Mouse (Mus musculus) testis, adult 2 months (tissue): ENCODE results near the gene Slc22a2. TPM values are rescaled to one million over a fixed set of nuclear protein-coding genes. Genes with fewer than 3 reads are reported as not detected.
"Not testable (repeated sequence)": the region's sequence is repeated elsewhere in the genome, so short reads cannot be mapped to it uniquely, and the experiment has no call there.

ENCODE experiments used
- H3K27ac ChIP-seq: fragments of 200-500 bp; 2 replicates; pipeline ENCODE4 v1.5.1; 2012; ENCODE audit warnings: low read depth, low read length; ENCODE audit not compliant: control insufficient read depth, insufficient read depth
- H3K27me3 ChIP-seq: fragments of 200-500 bp; 2 replicates; pipeline ENCODE4 v1.6.1; 2012; ENCODE audit warnings: mild to moderate bottlenecking, low read length, moderate library complexity; ENCODE audit not compliant: control insufficient read depth, insufficient read depth
- H3K36me3 ChIP-seq: fragments of 200-500 bp; 2 replicates; pipeline ENCODE4 v1.6.1; 2012; ENCODE audit warnings: mild to moderate bottlenecking, low read length; ENCODE audit not compliant: control insufficient read depth, insufficient read depth
- H3K4me1 ChIP-seq: fragments of 200-500 bp; 2 replicates; pipeline ENCODE4 v1.6.1; 2012; ENCODE audit warnings: low read length; ENCODE audit not compliant: control insufficient read depth, insufficient read depth
- H3K4me3 ChIP-seq: fragments of 200-500 bp; 2 replicates; pipeline ENCODE4 v1.5.1; 2012; ENCODE audit warnings: low read depth, mild to moderate bottlenecking, low read length, moderate library complexity, mixed read lengths; ENCODE audit not compliant: control insufficient read depth
- CTCF ChIP-seq: fragments of 200-500 bp; IDR thresholded peaks from 2 replicates; pipeline ENCODE4 v1.5.1; 2012; ENCODE audit warnings: low read depth, mild to moderate bottlenecking, inconsistent platforms, low read length, moderate library complexity; ENCODE audit not compliant: control insufficient read depth, insufficient read depth, insufficient replicate concordance
- POLR2A ChIP-seq: fragments of 200-500 bp; IDR thresholded peaks from 2 replicates; pipeline ENCODE4 v1.6.1; 2012; ENCODE audit warnings: low read depth, mild to moderate bottlenecking, inconsistent platforms, low read length, moderate library complexity; ENCODE audit not compliant: control insufficient read depth
- polyA plus RNA-seq: library from polyadenylated mRNA; depleted of rRNA; stranded (reverse); fragments of >200 nt; gene quantifications from 2 replicates; pipeline ENCODE4 v1.2.3, GENCODE M21; 2012; rRNA removed

The Slc22a2 gene
- polyA plus RNA-seq, 1 experiment: not detected

DNA sequence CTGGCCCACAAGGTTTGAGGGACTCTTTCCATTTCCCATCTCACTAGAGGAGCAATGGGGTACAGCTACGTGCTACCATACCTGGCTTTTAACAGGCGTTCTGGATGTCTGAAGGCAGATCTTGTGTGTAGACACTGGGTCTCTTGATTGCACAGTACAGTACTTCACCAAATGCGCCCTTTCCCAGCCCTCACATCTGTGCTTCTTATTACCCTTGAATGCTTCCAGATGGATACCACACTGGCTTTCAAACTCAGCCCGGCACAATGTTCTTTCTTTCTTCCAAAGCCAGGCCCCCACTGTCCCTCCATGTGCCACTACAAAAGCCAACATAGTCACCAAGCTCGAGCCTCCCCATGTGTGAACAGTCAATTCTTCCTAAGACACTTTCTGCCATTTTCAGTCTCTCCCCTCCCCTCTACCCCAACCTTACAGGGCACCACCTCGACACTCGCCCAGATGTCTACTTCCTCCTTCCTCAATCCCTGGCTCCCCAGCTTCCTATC is 88.4 kb downstream of the Slc22a2 start:
- H3K27ac ChIP-seq: no peak overlapping the region

GRCm38 (mm10) chr17:12673871-12674270 is 89.9 kb downstream of the Slc22a2 start:
- no peak for TF ChIP-seq POLR2A
- TF ChIP-seq CTCF: no peak
- Histone ChIP-seq H3K4me3 (no peak overlapping the region), H3K27me3 (no peaks in the 10 kb centered on the region), H3K27ac (no peak overlapping the region), H3K4me1 (no peaks in the 10 kb centered on the region), H3K36me3 (no peaks in the 10 kb centered on the region)

More for the DNA sequence above, 88.4 kb downstream of the Slc22a2 start:
- Histone ChIP-seq H3K27me3 (no peaks in the 10 kb centered on the region), H3K4me1 (no peaks in the 10 kb centered on the region), H3K4me3 (no peak overlapping the region), H3K36me3 (no peaks in the 10 kb centered on the region)
- TF ChIP-seq POLR2A (no peak), CTCF (no peak)

GRCm38 (mm10) chr17:12674980-12675379 is 91.0 kb downstream of the Slc22a2 start:
- not testable (repeated sequence) for H3K36me3 ChIP-seq, H3K27me3 ChIP-seq, H3K27ac ChIP-seq, H3K4me3 ChIP-seq, H3K4me1 ChIP-seq

- H3K27me3 ChIP-seq: no peaks in the 10 kb centered on the region
- H3K27ac ChIP-seq: no peak within 1 kb of the TSS
Observed at GRCm38 (mm10) chr17:12675646-12676045, 91.7 kb downstream of the Slc22a2 start, which contains the start of gene Slc22a1. Slc22a1 (minus strand) TSS chr17:12675829.

GRCm38 (mm10) chr17:12677139-12677538 is 93.2 kb downstream of the Slc22a2 start:
- Histone ChIP-seq H3K4me3 (no peak overlapping the region), H3K36me3 (no peaks in the 10 kb centered on the region), H3K27ac (no peak overlapping the region), H3K4me1 (no peaks in the 10 kb centered on the region), H3K27me3 (no peaks in the 10 kb centered on the region)
- TF ChIP-seq POLR2A (no peak), CTCF (no peak)

More at GRCm38 (mm10) chr17:12675646-12676045, 91.7 kb downstream of the Slc22a2 start, which contains the start of gene Slc22a1:
- no peaks in the 10 kb centered on the region for H3K4me1 ChIP-seq
- H3K4me3 ChIP-seq: no peak within 1 kb of the TSS
- TF ChIP-seq CTCF (no peak), POLR2A (no peak)
- H3K36me3 ChIP-seq: no peaks in the 10 kb centered on the region

Other genes with a start within 250 kb of the Slc22a2 start
- 0.06 and 0.10 TPM in 2 replicates for gene Plg, start 205.5 kb upstream of the Slc22a2 start, polyA plus RNA-seq
- 0.11 and 0.20 TPM in 2 replicates for gene Slc22a3, start 76.4 kb upstream of the Slc22a2 start, polyA plus RNA-seq
- gene Slc22a1, start 91.7 kb downstream of the Slc22a2 start, polyA plus RNA-seq: not detected in 2 replicates
- 3.8 and 4.8 TPM in 2 replicates for gene Igf2r, start 185.5 kb downstream of the Slc22a2 start, polyA plus RNA-seq